Mouse (Mus musculus) hematopoietic multipotent progenitor cell, adult 10-12 weeks (in vitro differentiated cells): ENCODE measurements around the gene Btnl9. TPM values are rescaled to one million over a fixed set of nuclear protein-coding genes. Genes with fewer than 3 reads are reported as not detected.

ENCODE experiments used
- polyA plus RNA-seq: library from polyadenylated mRNA; stranded (reverse); fragments of >175 nt; gene quantifications from 2 replicates; pipeline ENCODE4 v1.2.3, GENCODE M21; 2012; ENCODE audit warnings: low replicate concordance

The Btnl9 gene
- 0.81 and 2.0 TPM in 2 replicates for polyA plus RNA-seq

GRCm38 (mm10) chr11:49186955-49187488 is at the start of gene Btnl9:
Gene Btnl9, minus strand, starts transcription at chr11:49187159.

GRCm38 (mm10) chr11:49203129-49203768 is 16.3 kb upstream of the Btnl9 start, which contains the start of gene Zfp62:
Gene Zfp62, plus strand, starts transcription at chr11:49203292.

GRCm38 (mm10) chr11:49154077-49154476 is 32.9 kb downstream of the Btnl9 start, which contains the start of gene Olfr1394:
Gene Olfr1394, plus strand, starts transcription at chr11:49154377.

GRCm38 (mm10) chr11:49141974-49142373 is 45.0 kb downstream of the Btnl9 start, which contains the start of gene Olfr1395:
Gene Olfr1395, plus strand, starts transcription at chr11:49142274.

Other genes with a start within 250 kb of the Btnl9 start
- gene Psme2b, start 241.0 kb downstream of the Btnl9 start, polyA plus RNA-seq = 4.0 and 21.9 TPM in 2 replicates
- gene Olfr56, start 208.3 kb downstream of the Btnl9 start, polyA plus RNA-seq = 0.04 and 0.08 TPM in 2 replicates
- gene 9930111J21Rik1, start 207.8 kb downstream of the Btnl9 start, polyA plus RNA-seq = 6.6 and 11.8 TPM in 2 replicates
- 0.11 and 0.20 TPM in 2 replicates for gene Gm12185, start 194.9 kb downstream of the Btnl9 start, polyA plus RNA-seq
- gene Tgtp1, start 193.0 kb downstream of the Btnl9 start, polyA plus RNA-seq = 2.3 and 4.4 TPM in 2 replicates
- 9.9 and 21.1 TPM in 2 replicates for gene 9930111J21Rik2, start 135.9 kb downstream of the Btnl9 start, polyA plus RNA-seq
- 10.4 and 14.3 TPM in 2 replicates for gene Tgtp2, start 123.0 kb downstream of the Btnl9 start, polyA plus RNA-seq
- gene Ifi47, start 110.6 kb downstream of the Btnl9 start, polyA plus RNA-seq = 8.0 and 8.1 TPM in 2 replicates
- gene Olfr1396, start 72.3 kb downstream of the Btnl9 start, polyA plus RNA-seq = not detected in 2 replicates
- gene Olfr1395, start 44.9 kb downstream of the Btnl9 start, polyA plus RNA-seq = not detected in 2 replicates
- not detected in 2 replicates for gene Olfr1394, start 32.8 kb downstream of the Btnl9 start, polyA plus RNA-seq
- gene Zfp62, start 16.1 kb upstream of the Btnl9 start, polyA plus RNA-seq = 13.0 and 14.0 TPM in 2 replicates
- gene Mgat1, start 57.0 kb upstream of the Btnl9 start, polyA plus RNA-seq = 202 and 412 TPM in 2 replicates
- gene Olfr1393, start 91.1 kb upstream of the Btnl9 start, polyA plus RNA-seq = not detected in 2 replicates
- gene Olfr1392, start 98.1 kb upstream of the Btnl9 start, polyA plus RNA-seq = 0.03 TPM in 1 of 2 replicates, not detected in the other
- 0.04 TPM in 1 of 2 replicates, not detected in the other for gene Olfr10, start 117.6 kb upstream of the Btnl9 start, polyA plus RNA-seq
- gene Olfr1391, start 135.6 kb upstream of the Btnl9 start, polyA plus RNA-seq = not detected in 2 replicates
- gene Olfr1390, start 148.0 kb upstream of the Btnl9 start, polyA plus RNA-seq = not detected in 2 replicates
- gene Olfr1389, start 235.9 kb upstream of the Btnl9 start, polyA plus RNA-seq = not detected in 2 replicates
- not detected in 2 replicates for gene Olfr1388, start 249.5 kb upstream of the Btnl9 start, polyA plus RNA-seq